Mouse (Mus musculus): ENCODE data around the gene Ica1l.

DNA sequence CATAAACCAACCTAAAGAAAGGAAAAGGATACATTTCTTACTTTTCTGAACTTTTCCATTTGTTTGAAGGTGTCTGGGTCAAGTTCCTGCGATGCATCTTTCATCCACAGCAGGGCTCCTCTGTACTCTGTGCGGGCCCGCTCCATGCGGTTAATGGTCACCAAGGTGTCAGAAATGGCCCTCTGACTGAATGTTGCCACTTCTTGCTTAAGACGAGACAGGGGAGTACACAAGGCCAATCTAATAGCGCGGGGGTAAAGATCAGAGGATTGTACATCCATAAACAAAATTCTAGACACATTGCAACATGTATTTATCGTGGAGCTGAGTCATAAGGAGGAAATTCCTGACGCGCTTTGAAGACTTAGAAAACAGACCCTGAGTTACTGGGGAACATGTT is 29.2 kb downstream of the Ica1l start:
- TF ChIP-seq CTCF (IDR thresholded peaks at IDR 0.05; ENCODE audit: extremely low read depth, insufficient read depth, low read length) (no peak), POLR2A (IDR thresholded peaks at IDR 0.05; ENCODE audit: extremely low read depth, insufficient read depth, low read length) (no peak)
